Mouse (Mus musculus) stomach, adult 2 months (tissue): ENCODE measurements around the gene Prr12. TPM values are rescaled to one million over a fixed set of nuclear protein-coding genes. Genes with fewer than 3 reads are reported as not detected.

Experiments used
- polyA plus RNA-seq: library from polyadenylated mRNA; depleted of rRNA; stranded (reverse); fragments of >200 nt; gene quantifications from 2 replicates; pipeline ENCODE4 v1.2.3, GENCODE M21; 2012; rRNA removed

Prr12 gene
- 6.7 and 6.9 TPM in 2 replicates for polyA plus RNA-seq

DNA sequence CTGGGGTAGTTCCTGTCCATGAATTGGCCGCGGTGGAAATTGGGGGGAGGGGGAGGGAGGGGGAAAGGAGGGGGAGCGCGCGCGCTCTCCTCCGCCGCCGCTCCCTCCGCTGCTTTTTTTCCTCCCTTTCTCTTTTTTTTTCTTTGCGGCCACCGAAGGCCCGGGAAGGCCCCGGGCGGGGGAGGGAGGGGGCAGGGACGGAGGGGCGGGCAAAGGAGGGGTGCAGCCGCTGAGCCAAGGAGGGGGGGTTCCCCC lies at the start of gene Prr12:
Prr12 (minus strand) TSS at position 20 of the 255 bp plus-strand sequence.

GRCm38 (mm10) chr7:45092048-45092447 lies 39.4 kb upstream of the Prr12 start, which contains the start of gene Rcn3:
Rcn3 (minus strand) TSS chr7:45092221.

DNA sequence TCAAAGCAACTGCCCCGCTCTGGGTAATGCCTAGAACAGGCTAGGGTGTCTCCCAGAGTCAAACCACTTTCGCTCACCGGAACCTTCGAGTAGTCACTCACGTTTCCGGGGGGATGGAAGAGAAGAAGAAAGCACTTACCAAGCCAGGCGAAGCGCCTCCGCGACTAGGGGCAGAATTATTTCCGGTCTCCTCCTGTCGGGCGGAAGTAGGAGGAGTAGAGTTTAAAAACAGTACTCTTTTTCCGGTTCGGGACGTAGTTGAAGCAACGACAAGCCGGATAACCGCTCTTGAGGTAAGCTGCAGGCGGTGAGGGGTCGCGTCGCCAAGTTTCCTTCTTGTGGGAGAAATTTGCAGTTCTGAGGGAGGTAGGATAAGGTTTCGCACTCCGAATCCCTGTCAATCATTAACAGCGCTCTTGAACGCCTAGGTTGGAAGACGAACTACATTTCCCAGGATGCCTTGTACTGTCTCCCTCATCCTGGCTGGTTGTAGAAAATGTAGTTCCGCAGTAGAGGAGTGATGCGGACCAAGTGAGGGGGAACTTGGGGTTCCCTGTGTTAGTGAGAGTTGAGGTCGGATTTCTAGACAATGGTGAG lies 9.7 kb upstream of the Prr12 start, which contains the start of the genes Nosip and Prrg2:
Nosip (plus strand) TSS at position 191 of the 597 bp plus-strand sequence.
Prrg2 (minus strand) TSS at position 439 of the 597 bp plus-strand sequence.

DNA sequence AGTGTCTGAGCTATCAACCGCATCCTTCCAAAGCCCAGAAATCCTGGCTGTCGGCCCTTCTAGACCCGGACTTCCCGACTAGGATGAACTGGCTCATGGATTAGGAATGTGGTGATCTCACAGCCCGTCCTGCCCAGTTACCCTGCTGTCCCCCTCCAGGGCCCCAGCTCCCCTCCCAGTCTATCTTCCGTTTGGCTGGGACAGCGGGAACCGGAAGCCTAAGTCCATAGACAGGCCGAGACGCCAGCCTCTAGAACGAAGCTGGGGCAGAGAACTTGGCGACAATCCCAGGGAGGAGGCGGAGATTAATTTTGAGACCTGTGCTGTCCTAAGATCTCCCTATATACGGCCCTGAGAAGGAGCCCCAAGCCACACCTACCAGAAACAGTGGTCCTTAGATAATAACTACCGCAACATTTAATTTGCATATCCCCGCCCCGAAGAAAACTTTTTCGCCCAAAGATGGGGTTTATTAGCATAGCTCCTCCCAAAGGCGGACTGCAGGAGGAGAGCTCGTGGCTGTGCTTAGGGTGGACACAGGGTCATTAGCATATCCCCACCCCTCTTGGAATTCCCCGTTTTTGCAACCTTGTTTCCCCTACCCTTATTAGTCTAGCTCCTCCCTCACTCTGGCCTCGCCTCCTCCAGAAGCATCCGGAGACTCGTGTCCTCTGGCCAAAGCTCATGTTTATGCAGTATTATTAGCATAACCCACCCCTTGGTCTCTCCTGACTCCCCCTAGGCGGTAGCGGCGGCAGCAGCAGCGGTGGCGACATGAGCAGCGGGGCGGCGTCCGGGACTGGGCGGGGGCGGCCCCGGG lies 35.2 kb downstream of the Prr12 start, which contains the start of gene Rras:
Rras (plus strand) TSS at position 720 of the 820 bp plus-strand sequence.

GRCm38 (mm10) chr7:45015957-45016612 lies 36.6 kb downstream of the Prr12 start, which contains the start of gene Scaf1:
Scaf1 (minus strand) TSS chr7:45016363.

GRCm38 (mm10) chr7:44998501-44998955 lies 54.2 kb downstream of the Prr12 start, which contains the start of gene Bcl2l12:
Bcl2l12 (minus strand) TSS chr7:44998712.

DNA sequence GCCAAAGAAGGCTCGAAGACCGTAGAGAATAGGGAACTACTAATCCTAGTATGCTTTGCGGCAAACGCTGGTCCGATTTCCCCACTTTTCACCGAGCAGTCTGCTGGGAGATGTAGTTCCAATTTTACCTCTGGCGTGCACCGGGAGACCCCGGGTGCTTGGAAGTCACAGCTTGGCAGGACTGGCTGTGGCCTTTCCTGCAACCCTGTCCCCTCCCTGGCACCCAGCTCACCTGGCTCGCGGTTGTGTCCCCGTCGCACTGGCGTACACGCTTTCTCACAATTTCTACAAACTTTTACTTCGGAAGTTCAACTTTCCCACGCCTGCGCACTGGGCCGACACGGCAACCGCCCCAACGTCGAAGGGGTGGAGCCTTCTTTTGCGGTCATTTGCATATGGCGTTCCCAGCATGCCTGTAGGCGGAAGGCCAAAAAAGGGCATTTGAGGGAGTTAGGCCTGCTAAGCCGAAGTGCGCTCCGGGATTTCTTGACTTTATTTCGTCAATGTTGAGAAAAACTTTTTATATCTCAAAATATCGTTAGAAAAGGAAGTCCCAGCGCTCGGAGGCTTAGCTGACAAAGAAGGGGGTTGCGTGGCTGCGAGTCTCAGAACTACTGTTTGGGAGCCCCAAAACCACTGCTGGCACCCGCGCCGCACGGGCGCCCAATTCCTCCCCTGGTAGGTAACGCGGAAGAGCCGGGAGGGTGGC lies 55.3 kb downstream of the Prr12 start, which contains the start of gene Irf3:
Irf3 (plus strand) TSS at position 418 of the 709 bp plus-strand sequence.

GRCm38 (mm10) chr7:44986192-44986878 lies 66.3 kb downstream of the Prr12 start, which contains the start of gene Prmt1:
Prmt1 (minus strand) TSS chr7:44986568.

Other genes starting within 250 kb of the Prr12 start
- 35.4 and 38.0 TPM in 2 replicates for gene Nup62, start 236.8 kb downstream of the Prr12 start, polyA plus RNA-seq
- gene Il4i1, start 236.5 kb downstream of the Prr12 start, polyA plus RNA-seq: 1.5 and 4.5 TPM in 2 replicates
- 166 and 337 TPM in 2 replicates for gene Atf5, start 236.2 kb downstream of the Prr12 start, polyA plus RNA-seq
- gene Akt1s1, start 203.9 kb downstream of the Prr12 start, polyA plus RNA-seq: 92.9 and 317 TPM in 2 replicates
- 50.9 and 54.2 TPM in 2 replicates for gene Tbc1d17, start 203.8 kb downstream of the Prr12 start, polyA plus RNA-seq
- 25.5 and 34.7 TPM in 2 replicates for gene Pnkp, start 195.7 kb downstream of the Prr12 start, polyA plus RNA-seq
- 136 and 176 TPM in 2 replicates for gene Ptov1, start 183.1 kb downstream of the Prr12 start, polyA plus RNA-seq
- gene Med25, start 160.2 kb downstream of the Prr12 start, polyA plus RNA-seq: 129 and 224 TPM in 2 replicates
- 47.7 and 54.0 TPM in 2 replicates for gene Fuz, start 156.8 kb downstream of the Prr12 start, polyA plus RNA-seq
- 46.2 and 50.4 TPM in 2 replicates for gene Ap2a1, start 123.4 kb downstream of the Prr12 start, polyA plus RNA-seq
- gene Tsks, start 109.7 kb downstream of the Prr12 start, polyA plus RNA-seq: not detected in 2 replicates
- gene Cpt1c, start 78.0 kb downstream of the Prr12 start, polyA plus RNA-seq: 8.3 and 10.7 TPM in 2 replicates
- gene Prmt1, start 66.3 kb downstream of the Prr12 start, polyA plus RNA-seq: 35.4 and 37.3 TPM in 2 replicates
- 42.0 and 48.4 TPM in 2 replicates for gene Irf3, start 55.2 kb downstream of the Prr12 start, polyA plus RNA-seq
- gene Bcl2l12, start 54.2 kb downstream of the Prr12 start, polyA plus RNA-seq: 15.0 and 16.7 TPM in 2 replicates
- gene Scaf1, start 36.5 kb downstream of the Prr12 start, polyA plus RNA-seq: 39.9 and 41.0 TPM in 2 replicates
- gene Rras, start 34.9 kb downstream of the Prr12 start, polyA plus RNA-seq: 83.5 and 105 TPM in 2 replicates
- 34.9 and 38.4 TPM in 2 replicates for gene Nosip, start 9.5 kb upstream of the Prr12 start, polyA plus RNA-seq
- gene Prrg2, start 9.8 kb upstream of the Prr12 start, polyA plus RNA-seq: 87.1 and 134 TPM in 2 replicates
- 91.6 and 110 TPM in 2 replicates for gene Rcn3, start 39.3 kb upstream of the Prr12 start, polyA plus RNA-seq
- gene Fcgrt, start 51.0 kb upstream of the Prr12 start, polyA plus RNA-seq: 25.6 and 32.7 TPM in 2 replicates
- gene Rps11, start 71.6 kb upstream of the Prr12 start, polyA plus RNA-seq: 64.2 and 69.2 TPM in 2 replicates
- gene Rpl13a, start 75.9 kb upstream of the Prr12 start, polyA plus RNA-seq: 383 and 516 TPM in 2 replicates
- gene Gm45713, start 83.3 kb upstream of the Prr12 start, polyA plus RNA-seq: 0.29 TPM in 1 of 2 replicates, not detected in the other
- 13.0 and 17.0 TPM in 2 replicates for gene Flt3l, start 83.6 kb upstream of the Prr12 start, polyA plus RNA-seq
- gene Pih1d1, start 101.4 kb upstream of the Prr12 start, polyA plus RNA-seq: 20.8 and 21.0 TPM in 2 replicates
- gene Aldh16a1, start 101.7 kb upstream of the Prr12 start, polyA plus RNA-seq: 28.8 and 40.0 TPM in 2 replicates
- gene Slc17a7, start 111.1 kb upstream of the Prr12 start, polyA plus RNA-seq: 0.02 TPM in 1 of 2 replicates, not detected in the other
- 0.05 TPM in 1 of 2 replicates, not detected in the other for gene Gfy, start 126.7 kb upstream of the Prr12 start, polyA plus RNA-seq
- not detected in 2 replicates for gene Pth2, start 128.1 kb upstream of the Prr12 start, polyA plus RNA-seq
- 0.10 TPM in 1 of 2 replicates, not detected in the other for gene Ccdc155, start 152.0 kb upstream of the Prr12 start, polyA plus RNA-seq
- 12.6 and 13.9 TPM in 2 replicates for gene Dkkl1, start 159.3 kb upstream of the Prr12 start, polyA plus RNA-seq
- gene Tead2, start 162.9 kb upstream of the Prr12 start, polyA plus RNA-seq: 10.2 and 10.8 TPM in 2 replicates
- gene Cd37, start 186.2 kb upstream of the Prr12 start, polyA plus RNA-seq: 6.6 and 13.4 TPM in 2 replicates
- gene Slc6a16, start 188.2 kb upstream of the Prr12 start, polyA plus RNA-seq: 0.04 TPM in 1 of 2 replicates, not detected in the other
- not detected in 2 replicates for gene Slc6a21, start 224.6 kb upstream of the Prr12 start, polyA plus RNA-seq